Mouse (Mus musculus) kidney, adult 2 months (tissue): ENCODE data around the gene Banp. TPM values are rescaled to one million over a fixed set of nuclear protein-coding genes. Genes with fewer than 3 reads are reported as not detected.

Experiments used
- DNase-seq: peaks from one replicate; pipeline ENCODE4 v3.0.0; 2021
- H3K27ac ChIP-seq: fragments of 200-500 bp; 2 replicates; pipeline ENCODE4 v1.5.1; 2012; ENCODE audit warnings: low read depth, low read length, control low read depth, inconsistent platforms; ENCODE audit not compliant: insufficient read depth
- H3K27me3 ChIP-seq: fragments of 200-500 bp; replicated peaks from 2 replicates; pipeline ENCODE4 v1.6.1; 2012; ENCODE audit warnings: mild to moderate bottlenecking, moderate library complexity, low read length, inconsistent platforms; ENCODE audit not compliant: control insufficient read depth, insufficient read depth
- H3K36me3 ChIP-seq: fragments of 200-500 bp; 2 replicates; pipeline ENCODE4 v1.6.1; 2012; ENCODE audit warnings: mild to moderate bottlenecking, moderate library complexity, low read length, inconsistent platforms; ENCODE audit not compliant: control insufficient read depth, insufficient read depth
- H3K4me1 ChIP-seq: fragments of 200-500 bp; 2 replicates; pipeline ENCODE4 v1.6.1; 2011; ENCODE audit warnings: low read length; ENCODE audit not compliant: control insufficient read depth, insufficient read depth
- H3K4me3 ChIP-seq: fragments of 200-500 bp; 2 replicates; pipeline ENCODE4 v1.5.1; 2011; ENCODE audit warnings: mild to moderate bottlenecking, low read depth, low read length, control low read depth; ENCODE audit not compliant: insufficient read depth
- CTCF ChIP-seq: fragments of 200-500 bp; conservative IDR thresholded peaks from 2 replicates; pipeline ENCODE4 v1.5.1; 2011; ENCODE audit warnings: low read depth, mild to moderate bottlenecking, control low read depth, low read length, moderate library complexity, mixed read lengths; ENCODE audit not compliant: insufficient read depth, insufficient read length
- POLR2A ChIP-seq: fragments of 200-500 bp; IDR thresholded peaks from one replicate; pipeline ENCODE4 v1.6.1; 2011; ENCODE audit warnings: low read depth, low read length, control low read depth
- WGBS: fragments of 180-500 bp; shearing (Covaris S2); methylation state at CpG from one replicate; pipeline ENCODE4 v1.1.7; 2018; 5-methylcytosine and 5-hydroxymethylcytosine counted together
- polyA plus RNA-seq: library from polyadenylated mRNA; depleted of rRNA; stranded (reverse); fragments of >200 nt; gene quantifications from 2 replicates; pipeline ENCODE4 v1.2.3, GENCODE M21; 2012

Gene Banp
- polyA plus RNA-seq, 1 experiment, result 35.7 TPM

DNA sequence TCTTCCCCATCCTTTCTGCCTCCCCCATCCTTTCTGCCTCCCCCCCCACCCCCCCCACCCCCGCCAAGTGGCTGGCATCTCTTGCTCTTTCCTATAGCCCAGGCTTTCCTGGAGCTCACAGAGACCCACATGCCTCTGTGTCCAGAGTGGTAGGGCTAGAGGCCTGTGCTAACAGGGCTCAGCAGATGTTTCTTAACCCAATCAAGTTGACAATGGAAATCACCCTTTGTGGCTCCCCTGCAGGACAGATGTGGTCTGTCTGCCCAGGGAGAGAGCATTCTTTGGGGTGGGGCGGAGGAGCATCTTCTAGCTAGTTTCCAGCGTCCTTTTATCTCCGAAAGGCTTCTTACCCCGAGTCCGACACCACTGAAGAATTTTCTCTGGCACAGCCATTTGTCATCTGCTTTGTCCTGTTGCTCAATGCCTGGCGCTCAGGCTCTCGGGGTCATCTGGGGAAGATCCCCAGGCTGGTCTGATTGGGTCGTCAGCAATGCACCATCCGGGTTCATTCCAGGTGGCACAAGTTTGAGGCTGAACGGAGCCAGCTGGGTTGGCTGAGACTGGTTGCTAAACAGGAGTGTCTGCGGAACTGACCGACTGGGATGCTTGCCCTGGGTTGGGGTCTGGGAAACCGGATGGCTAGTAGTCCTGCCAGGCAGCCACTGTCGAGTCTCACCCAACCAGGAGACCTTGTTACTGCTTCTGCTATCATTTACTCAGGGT lies 118.4 kb downstream of the Banp start:
- no peaks in the 10 kb centered on the region for H3K27me3 ChIP-seq
- no peak overlapping the region for H3K4me3 ChIP-seq
- no peak overlapping the region for H3K27ac ChIP-seq
- no peak for TF ChIP-seq CTCF
- TF ChIP-seq POLR2A, result no peak
- no peak for DNase-seq
- H3K36me3 ChIP-seq, result no peaks in the 10 kb centered on the region
- no peaks in the 10 kb centered on the region for H3K4me1 ChIP-seq
- WGBS, result 69% methylated on average over 15 of the region's 15 CpGs

DNA sequence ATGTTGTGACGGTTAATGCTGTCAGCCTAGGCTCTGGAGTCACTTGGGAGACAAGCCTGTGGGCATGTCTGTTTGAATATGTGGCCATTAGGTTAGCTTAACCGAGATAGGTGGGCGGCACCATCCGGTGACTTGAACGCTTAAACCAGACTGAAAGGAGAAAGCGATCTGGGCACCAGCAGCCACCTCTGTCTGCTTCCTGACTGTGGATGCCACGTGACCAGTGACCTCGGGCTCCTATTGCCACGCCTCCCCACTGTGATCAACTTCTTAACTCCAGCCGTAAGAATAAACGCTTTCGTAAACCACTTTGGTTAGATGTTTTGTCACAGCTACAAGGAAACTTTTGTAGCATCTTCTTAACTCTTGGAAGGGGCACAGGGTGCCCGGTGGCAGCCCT lies 119.1 kb downstream of the Banp start:
- Histone ChIP-seq H3K27ac (no peak overlapping the region), H3K27me3 (no peaks in the 10 kb centered on the region), H3K36me3 (no peaks in the 10 kb centered on the region), H3K4me3 (no peak overlapping the region), H3K4me1 (no peaks in the 10 kb centered on the region)
- 69% methylated on average over 13 of the region's 13 CpGs for WGBS
- no peak for TF ChIP-seq CTCF
- TF ChIP-seq POLR2A, result no peak
- DNase-seq, result no peak

DNA sequence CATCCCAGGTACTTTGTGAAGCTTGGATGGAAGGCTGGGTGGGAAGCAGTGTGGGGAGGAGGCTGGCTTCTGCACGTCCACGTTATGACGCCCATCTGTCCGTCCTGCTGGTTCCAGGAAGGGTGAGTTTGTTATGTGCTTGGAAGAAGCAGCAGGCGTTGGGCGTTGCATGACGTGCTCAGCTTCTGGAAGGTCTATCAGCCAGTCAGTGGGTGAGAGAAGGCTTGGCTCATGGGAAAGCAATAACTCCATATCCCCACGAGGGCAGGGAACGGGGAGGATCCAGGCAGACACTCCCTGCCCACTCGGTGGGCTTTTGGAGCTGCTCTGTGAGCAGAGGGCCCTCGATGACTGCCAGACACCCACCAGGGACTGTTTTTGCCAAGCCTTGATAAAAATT lies 119.7 kb downstream of the Banp start:
- TF ChIP-seq POLR2A, result no peak
- TF ChIP-seq CTCF, result no peak
- Histone ChIP-seq H3K4me3 (no peak overlapping the region), H3K27me3 (no peaks in the 10 kb centered on the region), H3K27ac (no peak overlapping the region), H3K36me3 (no peaks in the 10 kb centered on the region), H3K4me1 (no peaks in the 10 kb centered on the region)
- no peak for DNase-seq
- WGBS, result 81% methylated on average over 11 of the region's 11 CpGs

DNA sequence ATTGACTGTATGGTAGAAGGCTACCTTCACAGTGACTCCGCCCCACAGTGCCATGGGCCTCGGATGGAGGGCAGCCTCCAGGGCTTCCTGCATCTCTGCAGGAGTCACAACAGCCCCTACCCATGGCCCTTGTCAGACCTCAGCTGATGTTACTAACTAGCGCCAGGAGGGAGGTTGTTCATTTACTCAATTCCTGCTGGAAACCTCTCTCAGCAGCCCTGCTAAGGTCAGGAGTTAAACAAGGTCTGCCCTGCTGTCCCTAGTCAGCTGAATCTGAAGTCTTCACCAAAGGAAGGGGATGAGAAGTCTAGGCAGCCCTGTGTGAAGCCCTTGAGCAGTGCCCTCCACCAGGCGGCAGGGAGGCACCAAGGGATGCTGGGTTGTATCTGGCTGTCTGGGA lies 121.6 kb downstream of the Banp start:
- TF ChIP-seq CTCF (no peak), POLR2A (no peak)
- peak; percentile 57 for DNase-seq
- no peaks in the 10 kb centered on the region for H3K4me1 ChIP-seq
- no peak overlapping the region for H3K27ac ChIP-seq
- H3K36me3 ChIP-seq, result no peaks in the 10 kb centered on the region
- 42% methylated on average over 4 of the region's 4 CpGs for WGBS
- H3K27me3 ChIP-seq, result no peaks in the 10 kb centered on the region
- no peak overlapping the region for H3K4me3 ChIP-seq

DNA sequence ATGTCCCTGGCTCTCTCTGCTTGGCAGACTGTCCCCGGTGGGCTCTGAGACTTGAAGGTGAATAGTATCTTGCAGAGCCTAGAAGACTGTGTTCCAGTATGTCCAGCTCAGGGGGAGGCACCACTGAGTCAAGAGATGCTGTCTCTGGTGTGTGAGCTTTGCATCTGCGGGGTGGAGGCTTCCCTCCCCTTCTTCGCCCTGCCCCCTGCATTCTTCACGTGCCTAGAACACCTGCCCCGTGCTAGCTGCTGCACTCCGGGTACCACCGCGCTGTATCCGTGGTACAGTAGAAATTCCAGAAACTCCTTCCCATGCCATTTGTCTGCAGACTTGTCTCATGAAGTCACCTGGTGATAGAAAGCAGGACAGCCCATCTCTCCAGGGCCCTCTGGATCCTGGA lies 124.4 kb downstream of the Banp start:
- Histone ChIP-seq H3K36me3 (no peaks in the 10 kb centered on the region), H3K4me3 (no peak overlapping the region), H3K27me3 (no peaks in the 10 kb centered on the region), H3K27ac (no peak overlapping the region), H3K4me1 (no peaks in the 10 kb centered on the region)
- TF ChIP-seq CTCF, result no peak
- TF ChIP-seq POLR2A, result no peak
- no peak for DNase-seq
- WGBS, result 80% methylated on average over 9 of the region's 9 CpGs

DNA sequence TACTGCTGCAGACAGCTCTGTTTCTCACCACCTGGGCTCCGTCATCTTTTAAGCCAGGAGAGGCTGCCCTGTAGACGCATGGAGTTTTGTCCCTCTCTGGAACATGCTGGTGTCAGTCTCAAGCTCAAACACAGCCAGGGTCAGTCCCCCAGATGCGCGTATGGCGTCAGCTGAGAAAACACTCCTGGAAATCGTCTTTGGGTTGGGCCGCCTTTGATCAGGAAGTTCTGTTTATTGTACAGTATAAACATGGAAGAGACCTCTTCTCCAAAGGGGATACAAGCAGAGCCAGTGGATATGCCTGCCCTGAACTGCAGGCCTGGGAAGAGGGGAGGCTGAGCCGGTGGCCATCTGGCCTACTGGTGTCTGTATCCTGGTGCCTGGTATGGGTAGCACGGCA lies 124.9 kb downstream of the Banp start:
- Histone ChIP-seq H3K36me3 (no peaks in the 10 kb centered on the region), H3K4me3 (no peak overlapping the region), H3K4me1 (no peaks in the 10 kb centered on the region), H3K27me3 (no peaks in the 10 kb centered on the region), H3K27ac (no peak overlapping the region)
- DNase-seq, result no peak
- TF ChIP-seq CTCF (no peak), POLR2A (no peak)
- 75% methylated on average over 9 of the region's 9 CpGs for WGBS

DNA sequence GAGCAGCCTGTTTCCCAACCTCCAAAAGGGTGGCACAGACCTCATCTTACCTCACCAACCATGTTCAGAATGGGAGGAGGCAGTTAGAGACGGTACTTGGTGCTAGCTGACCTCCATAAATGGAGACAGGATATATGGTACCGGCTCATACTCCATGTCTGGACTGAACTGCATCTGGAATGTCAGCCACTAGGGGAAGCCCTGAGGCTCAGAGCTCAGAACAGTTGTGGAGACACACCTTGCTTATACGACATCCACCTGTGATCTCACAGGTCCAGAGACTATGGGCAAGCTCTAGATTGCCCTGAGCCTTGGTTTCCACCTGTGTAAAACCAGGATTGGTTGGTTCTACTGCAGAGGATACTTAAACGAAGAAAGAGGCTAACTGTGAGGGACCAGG lies 125.4 kb downstream of the Banp start:
- TF ChIP-seq POLR2A, result no peak
- TF ChIP-seq CTCF, result peak; percentile 26; the same call in 1 of the 2 replicates
- DNase-seq, result no peak

More for the DNA sequence above, 125.4 kb downstream of the Banp start:
- H3K4me1 ChIP-seq, result no peaks in the 10 kb centered on the region
- H3K36me3 ChIP-seq, result no peaks in the 10 kb centered on the region
- WGBS, result 61% methylated on average over 4 of the region's 4 CpGs
- no peak overlapping the region for H3K27ac ChIP-seq
- H3K27me3 ChIP-seq, result no peaks in the 10 kb centered on the region
- no peak overlapping the region for H3K4me3 ChIP-seq
